Mouse (Mus musculus): ENCODE data around the gene Gm9045. TPM values are rescaled to one million over a fixed set of nuclear protein-coding genes. Genes with fewer than 3 reads are reported as not detected.
"Not testable (repeated sequence)": the region's sequence is repeated elsewhere in the genome, so short reads cannot be mapped to it uniquely, and the experiment has no call there.

The Gm9045 gene
- polyA plus RNA-seq, 1 experiment from 2014 or later, result not detected

GRCm38 (mm10) chr10:118302133-118302532 is 35.5 kb downstream of the Gm9045 start:
- H3K4me2 ChIP-seq (ENCODE audit: low read depth, low read length); H3K9ac ChIP-seq (ENCODE audit: low read length); H3K36me3 ChIP-seq (ENCODE audit: control insufficient read depth, insufficient read depth, low read length); H3K4me3 ChIP-seq (replicated peaks; ENCODE audit: low read length); H3K9me3 ChIP-seq (replicated peaks; ENCODE audit: control insufficient read depth, low read length); ATAC-seq (ENCODE audit: insufficient read depth, low FRiP score); H3K27ac ChIP-seq (ENCODE audit: low read length); H3K4me1 ChIP-seq (ENCODE audit: control insufficient read depth, insufficient read depth, low read length); H3K27me3 ChIP-seq (ENCODE audit: control insufficient read depth, insufficient read depth, low read length): not testable (repeated sequence)
- WGBS, result 42% methylated on average over 2 of the region's 2 CpGs

- 88% methylated on average over 6 of the region's 6 CpGs for WGBS
- no peak within 1 kb of the TSS for H3K4me2 ChIP-seq (ENCODE audit: low read depth, low read length)
- H3K36me3 ChIP-seq (ENCODE audit: control insufficient read depth, insufficient read depth, low read length), result no peaks in the 10 kb centered on the region
- no peak within 1 kb of the TSS for H3K27ac ChIP-seq (ENCODE audit: low read length)
- H3K4me3 ChIP-seq (replicated peaks; ENCODE audit: low read length), result no peak within 1 kb of the TSS
- H3K4me1 ChIP-seq (ENCODE audit: control insufficient read depth, insufficient read depth, low read length), result no peaks in the 10 kb centered on the region
- no peaks in the 10 kb centered on the region for H3K27me3 ChIP-seq (ENCODE audit: control insufficient read depth, insufficient read depth, low read length)
- H3K9me3 ChIP-seq (replicated peaks; ENCODE audit: control insufficient read depth, low read length), result no peaks in the 10 kb centered on the region
- no peak for ATAC-seq (ENCODE audit: insufficient read depth, low FRiP score)
- H3K9ac ChIP-seq (ENCODE audit: low read length), result no peak within 1 kb of the TSS
Observed at GRCm38 (mm10) chr10:118294938-118295337, 42.7 kb downstream of the Gm9045 start, which contains the start of gene Iltifb. Gene Iltifb, minus strand, starts transcription at chr10:118295038.

Other genes with a start within 250 kb of the Gm9045 start
- 15.2 and 17.9 TPM in 2 replicates for gene Mdm1, start 196.0 kb downstream of the Gm9045 start, polyA plus RNA-seq (2015; fragmentation: Nextera tagmentation; extraction: Ambion mirVana)
- gene Il22, start 132.9 kb downstream of the Gm9045 start, polyA plus RNA-seq (2015; fragmentation: Nextera tagmentation; extraction: Ambion mirVana), result not detected in 2 replicates
- not detected in 2 replicates for gene Gm32717, start 97.1 kb downstream of the Gm9045 start, polyA plus RNA-seq (2015; fragmentation: Nextera tagmentation; extraction: Ambion mirVana)
- gene Gm32802, start 79.1 kb downstream of the Gm9045 start, polyA plus RNA-seq (2015; fragmentation: Nextera tagmentation; extraction: Ambion mirVana), result not detected in 2 replicates
- not detected in 2 replicates for gene Iltifb, start 42.8 kb downstream of the Gm9045 start, polyA plus RNA-seq (2015; fragmentation: Nextera tagmentation; extraction: Ambion mirVana)
- not detected in 2 replicates for gene Gm9040, start 10.9 kb downstream of the Gm9045 start, polyA plus RNA-seq (2015; fragmentation: Nextera tagmentation; extraction: Ambion mirVana)
- gene Gm9044, start 5.4 kb downstream of the Gm9045 start, polyA plus RNA-seq (2015; fragmentation: Nextera tagmentation; extraction: Ambion mirVana), result not detected in 2 replicates
- gene Gm9046, start 5.4 kb upstream of the Gm9045 start, polyA plus RNA-seq (2015; fragmentation: Nextera tagmentation; extraction: Ambion mirVana), result not detected in 2 replicates
- gene Gm9048, start 10.8 kb upstream of the Gm9045 start, polyA plus RNA-seq (2015; fragmentation: Nextera tagmentation; extraction: Ambion mirVana), result not detected in 2 replicates
- gene Gm9049, start 16.3 kb upstream of the Gm9045 start, polyA plus RNA-seq (2015; fragmentation: Nextera tagmentation; extraction: Ambion mirVana), result 0.27 TPM in 1 of 2 replicates, not detected in the other
- not detected in 2 replicates for gene Ifng, start 103.2 kb upstream of the Gm9045 start, polyA plus RNA-seq (2015; fragmentation: Nextera tagmentation; extraction: Ambion mirVana)

All from stomach, embryonic 16.5 days (tissue).